13 mouse cellular contexts compared by ENCODE assay signal in genomic region chr2:29839460-29839859, GRCm38 (mm10). TPM values are rescaled to one million over a fixed set of nuclear protein-coding genes. Genes with fewer than 3 reads are reported as not detected.
DNase-seq lines count a peak whose midpoint lies in the region; ATAC-seq lines count a peak whose summit lies in the region.
"Had no signal": no experiment of that assay in that cellular context is flagged by ENCODE, and none has a peak within 500 bp of the region (broad histone marks: within the 10 kb centered on the region; RNA-seq: fewer than 3 reads in every experiment).

No protein-coding gene starts in this region.

- DNase-seq in lung, postnatal 10 days, result no peak
- peak; percentile 87 for DNase-seq in hindbrain, embryonic 11.5 days (ENCODE audit: low spot score)
- DNase-seq in retina, postnatal 1 day, result peak; percentile 56
- DNase-seq in urinary bladder, postnatal 14 days (ENCODE audit: low spot score), result no peak
- no peak for DNase-seq in kidney, adult 9 months
- DNase-seq in right cerebral cortex, adult 2 months (ENCODE audit: low spot score in 2 of 2), result no peak
- DNase-seq: adrenal gland, postnatal 14 days; heart, adult 2 months; kidney, postnatal 36 days; lung, postnatal 14 days had no signal

- H3K4me3 ChIP-seq in lung, embryonic 15.5 days, result no peak overlapping the region
- no peak overlapping the region for H3K4me3 ChIP-seq in hindbrain, embryonic 11.5 days (ENCODE audit: low read depth, low read length)
- no peak overlapping the region for H3K4me3 ChIP-seq in midbrain, embryonic 13.5 days (replicated peaks)
- H3K4me3 ChIP-seq: embryonic facial prominence, embryonic 12.5 days; heart, adult 2 months had no signal

- 48% methylated on average over 4 of the region's 4 CpGs for WGBS in lung, embryonic 15.5 days
- 22% methylated on average over 4 of the region's 4 CpGs for WGBS in hindbrain, embryonic 11.5 days
- 13% methylated on average over 4 of the region's 4 CpGs for WGBS in midbrain, embryonic 13.5 days

- 0 out of 2 replicates have a peak, but pooled peaks have one; percentile 13 for ATAC-seq in lung, embryonic 15.5 days (ENCODE audit: borderline replicate concordance, extremely low read depth, low FRiP score, low TSS enrichment)
- ATAC-seq in hindbrain, embryonic 11.5 days (ENCODE audit: low FRiP score), result peak; percentile 80
- peak; percentile 84 for ATAC-seq in midbrain, embryonic 13.5 days

- H3K27ac ChIP-seq in lung, embryonic 15.5 days, result no peak overlapping the region
- H3K27ac ChIP-seq in hindbrain, embryonic 11.5 days (ENCODE audit: low read depth, low read length), result peak overlapping the region; percentile 96
- peak overlapping the region; percentile 87 for H3K27ac ChIP-seq in midbrain, embryonic 13.5 days
- H3K27ac ChIP-seq: embryonic facial prominence, embryonic 12.5 days; heart, adult 2 months had no signal

- peaks cover 32% of the 10 kb centered on the region for H3K36me3 ChIP-seq in lung, embryonic 15.5 days
- no peaks in the 10 kb centered on the region for H3K36me3 ChIP-seq in hindbrain, embryonic 11.5 days (ENCODE audit: control insufficient read depth, insufficient read depth, low read length)
- H3K36me3 ChIP-seq in midbrain, embryonic 13.5 days, result peaks cover 21% of the 10 kb centered on the region

- H3K4me2 ChIP-seq in lung, embryonic 15.5 days, result no peak overlapping the region
- H3K4me2 ChIP-seq in hindbrain, embryonic 11.5 days (replicated peaks; ENCODE audit: low read depth, low read length), result no peak overlapping the region
- H3K4me2 ChIP-seq in midbrain, embryonic 13.5 days (replicated peaks), result no peak overlapping the region
- H3K4me2 ChIP-seq: embryonic facial prominence, embryonic 12.5 days had no signal

- H3K9me3 ChIP-seq in lung, embryonic 15.5 days, result no peaks in the 10 kb centered on the region
- no peaks in the 10 kb centered on the region for H3K9me3 ChIP-seq in hindbrain, embryonic 11.5 days (ENCODE audit: control insufficient read depth, low read length)
- H3K9me3 ChIP-seq in midbrain, embryonic 13.5 days, result no peaks in the 10 kb centered on the region
- H3K9me3 ChIP-seq: embryonic facial prominence, embryonic 12.5 days had no signal

- H3K4me1 ChIP-seq in lung, embryonic 15.5 days, result no peaks in the 10 kb centered on the region
- H3K4me1 ChIP-seq in hindbrain, embryonic 11.5 days (replicated peaks; ENCODE audit: control insufficient read depth, insufficient read depth, low read length), result peaks cover 36% of the 10 kb centered on the region
- peaks cover 75% of the 10 kb centered on the region for H3K4me1 ChIP-seq in midbrain, embryonic 13.5 days (replicated peaks)
- H3K4me1 ChIP-seq: embryonic facial prominence, embryonic 12.5 days had no signal

- peaks cover 17% of the 10 kb centered on the region for H3K27me3 ChIP-seq in lung, embryonic 15.5 days
- H3K27me3 ChIP-seq in hindbrain, embryonic 11.5 days (ENCODE audit: control insufficient read depth, insufficient read depth, low read length), result no peaks in the 10 kb centered on the region
- peaks cover 8% of the 10 kb centered on the region; the same call in 1 of the 2 replicates for H3K27me3 ChIP-seq in midbrain, embryonic 13.5 days

- no peak overlapping the region for H3K9ac ChIP-seq in lung, embryonic 15.5 days
- no peak overlapping the region for H3K9ac ChIP-seq in hindbrain, embryonic 11.5 days (ENCODE audit: low read depth, low read length)
- peak overlapping the region; percentile 4; the same call in 1 of the 2 replicates for H3K9ac ChIP-seq in midbrain, embryonic 13.5 days (replicated peaks)
- H3K9ac ChIP-seq: embryonic facial prominence, embryonic 12.5 days had no signal

RNA-seq across cellular contexts. Expression of gene Urm1, which starts 19.6 kb away (rescaled TPM):
- 22.0 and 27.2 TPM in 2 replicates for polyA plus RNA-seq in lung, embryonic 15.5 days (2015; fragmentation: Nextera tagmentation; extraction: Ambion mirVana)
- polyA plus RNA-seq in hindbrain, embryonic 11.5 days (2014; fragmentation: Nextera tagmentation; extraction: Ambion mirVana), result 17.4 and 29.0 TPM in 2 replicates
- polyA plus RNA-seq in midbrain, embryonic 13.5 days (2015; fragmentation: Nextera tagmentation; extraction: Ambion mirVana), result 21.4 and 23.1 TPM in 2 replicates

RNA-seq across cellular contexts. Expression of gene Cercam, which starts 29.5 kb away (rescaled TPM):
- 12.2 and 12.9 TPM in 2 replicates for polyA plus RNA-seq in lung, embryonic 15.5 days (2015; fragmentation: Nextera tagmentation; extraction: Ambion mirVana)
- 16.9 and 17.1 TPM in 2 replicates for polyA plus RNA-seq in hindbrain, embryonic 11.5 days (2014; fragmentation: Nextera tagmentation; extraction: Ambion mirVana)
- polyA plus RNA-seq in midbrain, embryonic 13.5 days (2015; fragmentation: Nextera tagmentation; extraction: Ambion mirVana), result 14.6 and 20.7 TPM in 2 replicates

RNA-seq across cellular contexts. Expression of gene Slc27a4, which starts 37.0 kb away (rescaled TPM):
- 14.9 and 15.4 TPM in 2 replicates for polyA plus RNA-seq in lung, embryonic 15.5 days (2015; fragmentation: Nextera tagmentation; extraction: Ambion mirVana)
- 17.9 and 18.4 TPM in 2 replicates for polyA plus RNA-seq in hindbrain, embryonic 11.5 days (2014; fragmentation: Nextera tagmentation; extraction: Ambion mirVana)
- 29.5 and 32.5 TPM in 2 replicates for polyA plus RNA-seq in midbrain, embryonic 13.5 days (2015; fragmentation: Nextera tagmentation; extraction: Ambion mirVana)

RNA-seq across cellular contexts. Expression of gene Odf2, which starts 49.6 kb away (rescaled TPM):
- polyA plus RNA-seq in lung, embryonic 15.5 days (2015; fragmentation: Nextera tagmentation; extraction: Ambion mirVana), result 55.8 and 62.3 TPM in 2 replicates
- 83.2 and 89.0 TPM in 2 replicates for polyA plus RNA-seq in hindbrain, embryonic 11.5 days (2014; fragmentation: Nextera tagmentation; extraction: Ambion mirVana)
- 74.4 and 76.0 TPM in 2 replicates for polyA plus RNA-seq in midbrain, embryonic 13.5 days (2015; fragmentation: Nextera tagmentation; extraction: Ambion mirVana)

RNA-seq across cellular contexts. Expression of gene Trub2, which starts 51.2 kb away (rescaled TPM):
- 38.0 and 38.4 TPM in 2 replicates for polyA plus RNA-seq in lung, embryonic 15.5 days (2015; fragmentation: Nextera tagmentation; extraction: Ambion mirVana)
- polyA plus RNA-seq in hindbrain, embryonic 11.5 days (2014; fragmentation: Nextera tagmentation; extraction: Ambion mirVana), result 30.2 and 32.3 TPM in 2 replicates
- 44.7 and 45.5 TPM in 2 replicates for polyA plus RNA-seq in midbrain, embryonic 13.5 days (2015; fragmentation: Nextera tagmentation; extraction: Ambion mirVana)

Comparison
In these comparisons a context has a peak if more than half of its experiments do, and no peak if none do; other contexts are left out.
1. ATAC-seq: peak in every context shown above with its lines; median percentile 84 in midbrain, embryonic 13.5 days; 80 in hindbrain, embryonic 11.5 days; 13 in lung, embryonic 15.5 days.
2. DNase-seq: peak in hindbrain, embryonic 11.5 days (single experiment) and retina, postnatal 1 day (single experiment); none in lung, postnatal 10 days (single experiment), urinary bladder, postnatal 14 days (single experiment), kidney, adult 9 months (single experiment) and right cerebral cortex, adult 2 months (0 of 2).